Comparison of ENCODE assay signal across 25 mouse cellular contexts in the genomic region with DNA sequence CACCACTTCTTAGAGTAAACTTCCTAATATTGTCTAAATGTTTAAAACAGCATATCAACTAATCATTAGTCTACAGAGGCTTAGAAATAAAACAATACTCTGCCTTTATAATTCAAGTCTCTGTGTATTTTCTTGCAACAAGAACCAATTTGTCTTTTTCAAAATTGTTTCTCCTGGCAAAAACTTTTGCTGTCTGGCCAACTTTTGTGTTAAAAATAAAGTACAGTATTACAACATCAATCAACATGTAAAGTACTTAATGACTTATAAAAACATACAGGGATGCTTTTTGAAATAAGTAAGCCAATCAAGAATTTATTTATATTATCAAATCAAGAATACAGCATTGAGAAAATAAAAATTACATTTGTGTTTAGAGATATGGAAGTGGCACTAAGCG. TPM values are rescaled to one million over a fixed set of nuclear protein-coding genes. Genes with fewer than 3 reads are reported as not detected.
DNase-seq lines count a peak whose midpoint lies in the region; ATAC-seq and TF ChIP-seq lines count a peak whose summit lies in the region.
"Had no signal": no experiment of that assay in that cellular context is flagged by ENCODE, and none has a peak within 500 bp of the region (broad histone marks: within the 10 kb centered on the region; RNA-seq: fewer than 3 reads in every experiment).

No protein-coding gene starts in this region.

- TF ChIP-seq POLR2A in embryonic fibroblast, embryonic 13.5 days (IDR thresholded peaks at IDR 0.05; ENCODE audit: low read depth, low read length) = no peak

- no peak overlapping the region for H3K4me3 ChIP-seq in kidney, postnatal 0 days (replicated peaks; ENCODE audit: low read depth, low read length)
- H3K4me3 ChIP-seq in embryonic fibroblast, embryonic 13.5 days (ENCODE audit: insufficient read depth, low read length) = no peak overlapping the region
- H3K4me3 ChIP-seq: embryonic facial prominence, embryonic 13.5 days; embryonic facial prominence, embryonic 15.5 days; forebrain, embryonic 10.5 days; forebrain, embryonic 12.5 days had no signal

- H3K4me2 ChIP-seq in kidney, postnatal 0 days (ENCODE audit: low read length) = no peak overlapping the region
- H3K4me2 ChIP-seq: embryonic facial prominence, embryonic 13.5 days; embryonic facial prominence, embryonic 15.5 days; forebrain, embryonic 12.5 days had no signal

- H3K27me3 ChIP-seq in kidney, postnatal 0 days (ENCODE audit: insufficient read depth, low read length) = no peaks in the 10 kb centered on the region
- H3K27me3 ChIP-seq: CH12.LX; embryonic facial prominence, embryonic 13.5 days; embryonic facial prominence, embryonic 15.5 days; forebrain, embryonic 12.5 days had no signal

- WGBS in kidney, postnatal 0 days = 79% methylated on average over 1 of the region's 1 CpGs

- peak; percentile 21 for DNase-seq in kidney, postnatal 0 days (ENCODE audit: low spot score)
- no peak for DNase-seq in kidney, postnatal 14 days
- DNase-seq in NIH3T3 (ENCODE audit: low read depth) = peak; percentile 54
- no peak for DNase-seq in cerebellum, adult 8-10 months
- no peak for DNase-seq in neural tube, embryonic 10.5 days (ENCODE audit: extremely low spot score, low spot score)
- DNase-seq: adrenal gland, adult 8-10 months; adrenal gland, postnatal 14 days; adrenal gland, postnatal 36 days; B cell, adult 2 months; cerebellum, adult 11-12 months; cerebellum, adult 2 months; cerebellum, adult 9-11 months; cerebellum, postnatal 14 days; cerebellum, postnatal 36 days; embryo, embryonic 11 days had no signal

- TF ChIP-seq CTCF in kidney, postnatal 0 days (IDR thresholded peaks at IDR 0.05; ENCODE audit: low read depth) = no peak
- TF ChIP-seq CTCF in embryonic fibroblast, embryonic 13.5 days (IDR thresholded peaks at IDR 0.05; ENCODE audit: borderline replicate concordance, insufficient read depth, low read length) = no peak

- ATAC-seq in kidney, postnatal 0 days (replicated peaks; ENCODE audit: low FRiP score, low read depth) = no peak
- ATAC-seq: CD4-positive, CD25-positive, alpha-beta regulatory T cell, adult 4 months; forebrain, embryonic 14.5 days; forebrain, embryonic 16.5 days had no signal

- H3K9me3 ChIP-seq in kidney, postnatal 0 days (replicated peaks; ENCODE audit: low read length) = no peaks in the 10 kb centered on the region
- H3K9me3 ChIP-seq: embryonic facial prominence, embryonic 13.5 days; embryonic facial prominence, embryonic 15.5 days; forebrain, embryonic 10.5 days; forebrain, embryonic 12.5 days; G1E had no signal

- no peak overlapping the region for H3K27ac ChIP-seq in kidney, postnatal 0 days
- peak overlapping the region; percentile 51 for H3K27ac ChIP-seq in embryonic fibroblast, embryonic 13.5 days (ENCODE audit: insufficient read depth, low read length)
- H3K27ac ChIP-seq: embryonic facial prominence, embryonic 13.5 days; embryonic facial prominence, embryonic 15.5 days; forebrain, embryonic 10.5 days; forebrain, embryonic 12.5 days had no signal

- H3K36me3 ChIP-seq in kidney, postnatal 0 days (ENCODE audit: insufficient read depth, low read length) = peaks cover 11% of the 10 kb centered on the region; the same call in 1 of the 2 replicates

- H3K4me1 ChIP-seq in kidney, postnatal 0 days (replicated peaks; ENCODE audit: insufficient read depth, low read length) = no peaks in the 10 kb centered on the region
- H3K4me1 ChIP-seq in embryonic fibroblast, embryonic 13.5 days (ENCODE audit: control insufficient read depth, insufficient read depth, low read length) = peaks cover 8% of the 10 kb centered on the region
- H3K4me1 ChIP-seq: embryonic facial prominence, embryonic 13.5 days; embryonic facial prominence, embryonic 15.5 days; forebrain, embryonic 10.5 days; forebrain, embryonic 12.5 days had no signal

- H3K9ac ChIP-seq in kidney, postnatal 0 days (ENCODE audit: low read depth, low read length) = no peak overlapping the region
- H3K9ac ChIP-seq: embryonic facial prominence, embryonic 13.5 days; embryonic facial prominence, embryonic 15.5 days; forebrain, embryonic 12.5 days had no signal

RNA-seq across cellular contexts. Expression of a gene that starts 41.4 kb away (rescaled TPM):
- polyA plus RNA-seq in kidney, postnatal 0 days (2015; fragmentation: Nextera tagmentation; extraction: Ambion mirVana) = 162 and 187 TPM in 2 replicates
- polyA plus RNA-seq in embryonic fibroblast, embryonic 13.5 days (2011; ENCODE audit: insufficient read length, low read depth, missing spikeins) = 622 and 637 TPM in 2 replicates
- polyA plus RNA-seq: CD4-positive, CD25-positive, alpha-beta regulatory T cell, adult 4 months; G1E had no signal

RNA-seq across cellular contexts. Expression of a gene that starts 52.8 kb away (rescaled TPM):
- 21.7 and 25.8 TPM in 2 replicates for polyA plus RNA-seq in kidney, postnatal 0 days (2015; fragmentation: Nextera tagmentation; extraction: Ambion mirVana)
- polyA plus RNA-seq in embryonic fibroblast, embryonic 13.5 days (2011; ENCODE audit: insufficient read length, low read depth, missing spikeins) = 35.3 and 35.6 TPM in 2 replicates

Comparison
In these comparisons a context has a peak if more than half of its experiments do, and no peak if none do; other contexts are left out.
1. DNase-seq: peak in kidney, postnatal 0 days (single experiment) and NIH3T3 (single experiment); none in kidney, postnatal 14 days (single experiment), cerebellum, adult 8-10 months (single experiment) and neural tube, embryonic 10.5 days (single experiment).